7 mouse cellular contexts compared by ENCODE assay signal in the genomic region with DNA sequence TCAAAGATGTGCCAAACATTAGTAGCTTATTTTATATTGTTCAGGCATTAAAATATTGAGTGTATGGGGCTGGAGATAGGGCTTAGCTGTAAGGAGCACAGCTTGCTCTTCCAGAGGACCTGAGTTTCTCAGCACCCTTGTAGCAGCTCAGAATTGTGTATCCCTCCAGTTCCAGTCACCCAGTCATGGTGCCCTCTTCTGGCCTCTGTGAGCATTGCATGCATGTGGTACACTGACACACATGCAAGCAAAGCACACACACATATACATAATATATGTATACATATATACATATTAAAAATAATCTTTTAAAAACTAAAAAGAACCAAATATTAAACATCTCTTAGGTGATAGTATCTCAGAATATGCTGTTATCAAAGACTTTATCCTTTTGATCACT. TPM values are rescaled to one million over a fixed set of nuclear protein-coding genes. Genes with fewer than 3 reads are reported as not detected.
DNase-seq lines count a peak whose midpoint lies in the region; ATAC-seq and TF ChIP-seq lines count a peak whose summit lies in the region.

No protein-coding gene starts in this region.

- no peaks in the 10 kb centered on the region for H3K27me3 ChIP-seq in neural tube, embryonic 15.5 days (replicated peaks)
- H3K27me3 ChIP-seq in stomach, postnatal 0 days (ENCODE audit: control insufficient read depth, insufficient read depth, low read length), result no peaks in the 10 kb centered on the region

- H3K4me2 ChIP-seq in neural tube, embryonic 15.5 days, result no peak overlapping the region
- H3K4me2 ChIP-seq in stomach, postnatal 0 days (replicated peaks; ENCODE audit: low read depth), result no peak overlapping the region

- TF ChIP-seq EP300 in stomach, postnatal 0 days (optimal IDR thresholded peaks at IDR 0.05), result no peak

- peak; percentile 71 for DNase-seq in neural tube, embryonic 10.5 days (ENCODE audit: extremely low spot score, low spot score)
- DNase-seq in WW6 (ENCODE audit: low read depth, low spot score), result peak; percentile 36
- peak; percentile 48 to 52 for DNase-seq in cerebellum, postnatal 36 days
- DNase-seq in heart, postnatal 36 days, result peak; percentile 58 to 77
- peak; percentile 70 for DNase-seq in lung, postnatal 10 days
- peak; percentile 68 for DNase-seq in stomach, postnatal 0 days (ENCODE audit: low spot score)

- H3K4me1 ChIP-seq in neural tube, embryonic 15.5 days, result no peaks in the 10 kb centered on the region
- H3K4me1 ChIP-seq in stomach, postnatal 0 days (replicated peaks; ENCODE audit: control insufficient read depth, insufficient read depth), result no peaks in the 10 kb centered on the region

- H3K27ac ChIP-seq in neural tube, embryonic 15.5 days (replicated peaks), result no peak overlapping the region
- H3K27ac ChIP-seq in stomach, postnatal 0 days (replicated peaks), result no peak overlapping the region

- no peak overlapping the region for H3K9ac ChIP-seq in neural tube, embryonic 15.5 days (replicated peaks)
- H3K9ac ChIP-seq in stomach, postnatal 0 days (ENCODE audit: low read length), result no peak overlapping the region

- peaks cover 35% of the 10 kb centered on the region for H3K36me3 ChIP-seq in neural tube, embryonic 15.5 days
- H3K36me3 ChIP-seq in stomach, postnatal 0 days (ENCODE audit: control insufficient read depth, insufficient read depth, low read length), result peaks cover 19% of the 10 kb centered on the region; the same call in 1 of the 2 replicates

- intact Hi-C loops in heart, postnatal 36 days (cut with DNase I), result loop anchor here (2.0 kb wide), 1 partner anchor 166 kb away; no protein-coding TSS in a partner anchor

- TF ChIP-seq CTCF in stomach, postnatal 0 days (IDR thresholded peaks at IDR 0.05; ENCODE audit: low read depth), result peak; percentile 81

- no peak for ATAC-seq in neural tube, embryonic 15.5 days (ENCODE audit: low FRiP score)
- no peak for ATAC-seq in stomach, postnatal 0 days (ENCODE audit: low FRiP score, low TSS enrichment)

- no peak overlapping the region for H3K4me3 ChIP-seq in neural tube, embryonic 15.5 days (replicated peaks)
- no peak overlapping the region for H3K4me3 ChIP-seq in stomach, postnatal 0 days (ENCODE audit: low read depth, low read length)

- H3K9me3 ChIP-seq in neural tube, embryonic 15.5 days (replicated peaks), result no peaks in the 10 kb centered on the region
- H3K9me3 ChIP-seq in stomach, postnatal 0 days (ENCODE audit: control insufficient read depth, low read length), result no peaks in the 10 kb centered on the region

RNA-seq across cellular contexts. Expression of a gene that starts 35.9 kb away (rescaled TPM):
- polyA plus RNA-seq in neural tube, embryonic 15.5 days (2015; fragmentation: Nextera tagmentation; extraction: Ambion mirVana), result 70.7 and 75.1 TPM in 2 replicates
- total RNA-seq in heart, postnatal 36 days (2021), result 100 to 1,000 TPM; 132 to 133 TPM
- 53.5 and 62.0 TPM in 2 replicates for polyA plus RNA-seq in stomach, postnatal 0 days (2015; fragmentation: Nextera tagmentation; extraction: Ambion mirVana)
